Mouse (Mus musculus) myocyte (in vitro differentiated cells): ENCODE data around the gene Prr15. TPM values are rescaled to one million over a fixed set of nuclear protein-coding genes. Genes with fewer than 3 reads are reported as not detected.
A peak's percentile ranks its signal among the peaks of the same experiment; 100 is the strongest.

Experiments used
- H3K27me3 ChIP-seq: one replicate; pipeline ENCODE4 v1.6.1; 2011; ENCODE audit not compliant: control insufficient read depth, insufficient read depth, insufficient read length
- H3K36me3 ChIP-seq: one replicate; pipeline ENCODE4 v1.6.1; 2011; ENCODE audit not compliant: control insufficient read depth, insufficient read depth
- H3K4me2 ChIP-seq: one replicate; pipeline ENCODE4 v1.6.1; 2011; ENCODE audit warnings: low read depth, control low read depth
- H3K4me3 ChIP-seq: one replicate; pipeline ENCODE4 v1.5.1; 2011; ENCODE audit warnings: mild to moderate bottlenecking, control low read depth, moderate library complexity
- H3K79me2 ChIP-seq: one replicate; pipeline ENCODE4 v1.6.1; 2011; ENCODE audit not compliant: control insufficient read depth, insufficient read depth
- H3ac ChIP-seq: one replicate; pipeline ENCODE4 v1.6.1; 2011; ENCODE audit not compliant: control insufficient read depth, insufficient read length
- CEBPB ChIP-seq: IDR thresholded peaks from 2 replicates; pipeline ENCODE4 v1.6.1; 2011; ENCODE audit warnings: mild to moderate bottlenecking, moderate library complexity; ENCODE audit not compliant: poor library complexity, insufficient read depth, severe bottlenecking
- E2F4 ChIP-seq: IDR thresholded peaks from one replicate; pipeline ENCODE4 v1.6.1; 2011; ENCODE audit warnings: mild to moderate bottlenecking, control low read depth, moderate library complexity; ENCODE audit not compliant: insufficient read depth
- MAX ChIP-seq: IDR thresholded peaks from one replicate; pipeline ENCODE4 v1.6.1; 2011; ENCODE audit warnings: low read depth, mild to moderate bottlenecking, control low read depth
- MYOD1 ChIP-seq, 3 experiments: IDR thresholded peaks; one replicate each; pipeline ENCODE4 v1.6.1; 2011; ENCODE audit warnings: control low read depth in 2 of 3, low read depth in 2 of 3, mild to moderate bottlenecking in 2 of 3, moderate library complexity in 1 of 3; ENCODE audit not compliant: insufficient read length in 2 of 3, control insufficient read depth in 1 of 3
- MYOG ChIP-seq, 3 experiments: IDR thresholded peaks; one replicate each; pipeline ENCODE4 v1.6.1; 2011; ENCODE audit warnings: control low read depth in 2 of 3, low read depth in 2 of 3, mild to moderate bottlenecking in 2 of 3; ENCODE audit not compliant: insufficient read length in 2 of 3, control insufficient read depth in 1 of 3, insufficient read depth in 1 of 3
- POLR2A ChIP-seq: IDR thresholded peaks from one replicate; pipeline ENCODE4 v1.6.1; 2011; ENCODE audit warnings: low read depth, mild to moderate bottlenecking, control low read depth, moderate library complexity; ENCODE audit not compliant: insufficient read length
- POLR2AphosphoS2 ChIP-seq: IDR thresholded peaks from one replicate; pipeline ENCODE4 v1.6.1; 2011; ENCODE audit warnings: low read depth, control low read depth; ENCODE audit not compliant: insufficient read length
- REST ChIP-seq: IDR thresholded peaks from one replicate; pipeline ENCODE4 v1.6.1; 2011; ENCODE audit warnings: mild to moderate bottlenecking, control low read depth, moderate library complexity; ENCODE audit not compliant: insufficient read depth, insufficient read length
- SRF ChIP-seq: IDR thresholded peaks from one replicate; pipeline ENCODE4 v1.6.1; 2011; ENCODE audit warnings: low read depth; ENCODE audit not compliant: control insufficient read depth, insufficient read length
- TCF12 ChIP-seq: IDR thresholded peaks from one replicate; pipeline ENCODE4 v1.6.1; 2011; ENCODE audit warnings: mild to moderate bottlenecking, control low read depth; ENCODE audit not compliant: poor library complexity, insufficient read depth, severe bottlenecking
- TCF3 ChIP-seq: IDR thresholded peaks from one replicate; pipeline ENCODE4 v1.6.1; 2011; ENCODE audit warnings: low read depth, control low read depth; ENCODE audit not compliant: insufficient read length
- USF1 ChIP-seq: IDR thresholded peaks from one replicate; pipeline ENCODE4 v1.6.1; 2011; ENCODE audit warnings: low read depth, mild to moderate bottlenecking, control low read depth, moderate library complexity
- polyA plus RNA-seq: library from polyadenylated mRNA; unstranded; fragments of >200 nt; fragmentation: generic; extraction: Trizol; gene quantifications from one replicate; pipeline ENCODE4 v1.2.1, GENCODE M21; 2012; ENCODE audit warnings: missing spikeins

Prr15 gene
- polyA plus RNA-seq, 1 experiment = 0.11 TPM

- no peaks in the 10 kb centered on the region for H3K27me3 ChIP-seq
- H3K4me3 ChIP-seq = no peak overlapping the region
- TF ChIP-seq POLR2AphosphoS2 = no peak
- TF ChIP-seq MYOD1 (IDR thresholded peaks at IDR 0.05; ENCODE audit: control insufficient read depth in 1 of 3, insufficient read length in 2 of 3, low read depth in 2 of 3) = no peak
- no peak for TF ChIP-seq TCF3
- TF ChIP-seq MYOG (IDR thresholded peaks at IDR 0.05; ENCODE audit: control insufficient read depth in 1 of 3, insufficient read depth in 1 of 3, insufficient read length in 2 of 3, low read depth in 2 of 3) = no peak
- no peak overlapping the region for H3ac ChIP-seq
- H3K79me2 ChIP-seq = no peaks in the 10 kb centered on the region
- no peaks in the 10 kb centered on the region for H3K36me3 ChIP-seq
- H3K4me2 ChIP-seq = no peak overlapping the region
Measured at GRCm38 (mm10) chr6:54333116-54333651, 7.5 kb downstream of the Prr15 start.

GRCm38 (mm10) chr6:54333652-54334396 lies 8.2 kb downstream of the Prr15 start:
- TF ChIP-seq TCF3 = no peak
- peak in 1 of 3 experiments; percentile 34 for TF ChIP-seq MYOD1 (IDR thresholded peaks at IDR 0.05; ENCODE audit: control insufficient read depth in 1 of 3, insufficient read length in 2 of 3, low read depth in 2 of 3)
- TF ChIP-seq REST = no peak
- Histone ChIP-seq H3ac (no peak overlapping the region), H3K27me3 (no peaks in the 10 kb centered on the region), H3K4me3 (no peak overlapping the region), H3K4me2 (peak overlapping the region; percentile 4), H3K36me3 (no peaks in the 10 kb centered on the region), H3K79me2 (no peaks in the 10 kb centered on the region)

- no peaks in the 10 kb centered on the region for H3K27me3 ChIP-seq
- H3K4me2 ChIP-seq = peak overlapping the region; percentile 1
- no peaks in the 10 kb centered on the region for H3K79me2 ChIP-seq
- H3K36me3 ChIP-seq = no peaks in the 10 kb centered on the region
- H3K4me3 ChIP-seq = no peak overlapping the region
- H3ac ChIP-seq = no peak overlapping the region
- TF ChIP-seq MYOG (IDR thresholded peaks at IDR 0.05; ENCODE audit: control insufficient read depth in 1 of 3, insufficient read depth in 1 of 3, insufficient read length in 2 of 3, low read depth in 2 of 3) (no peak), USF1 (no peak), TCF12 (no peak), REST (no peak), MYOD1 (IDR thresholded peaks at IDR 0.05; ENCODE audit: control insufficient read depth in 1 of 3, insufficient read length in 2 of 3, low read depth in 2 of 3) (no peak), E2F4 (no peak), CEBPB (no peak)
Measured at GRCm38 (mm10) chr6:54337321-54337720, 11.7 kb downstream of the Prr15 start.

DNA sequence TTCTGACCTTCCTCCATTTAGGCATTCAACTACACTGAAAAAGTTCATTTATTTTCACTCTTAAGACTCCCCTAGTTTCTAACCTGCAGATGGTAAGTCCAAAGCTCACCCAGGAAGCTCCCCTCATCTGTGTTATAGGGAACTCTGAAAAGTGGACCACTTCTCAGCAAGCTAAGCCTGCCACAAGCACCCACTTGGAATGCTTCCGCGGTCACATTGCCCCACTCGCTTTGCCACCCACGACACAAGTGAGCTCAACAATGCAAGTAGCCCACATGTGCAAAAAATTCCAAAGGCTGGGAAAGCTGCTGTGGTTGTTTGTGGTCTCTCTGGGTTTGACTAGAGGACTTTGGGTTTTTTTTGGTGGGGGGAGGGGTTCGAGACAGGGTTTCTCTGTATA lies 15.5 kb downstream of the Prr15 start:
- TF ChIP-seq POLR2A (no peak), SRF (no peak), TCF12 (no peak), E2F4 (no peak), REST (no peak), CEBPB (no peak), TCF3 (no peak), USF1 (no peak), MAX (no peak), MYOG (IDR thresholded peaks at IDR 0.05; ENCODE audit: control insufficient read depth in 1 of 3, insufficient read depth in 1 of 3, insufficient read length in 2 of 3, low read depth in 2 of 3) (no peak), MYOD1 (IDR thresholded peaks at IDR 0.05; ENCODE audit: control insufficient read depth in 1 of 3, insufficient read length in 2 of 3, low read depth in 2 of 3) (no peak), POLR2AphosphoS2 (no peak)
- H3K27me3 ChIP-seq = no peaks in the 10 kb centered on the region
- H3K4me3 ChIP-seq = no peak overlapping the region
- no peaks in the 10 kb centered on the region for H3K36me3 ChIP-seq
- no peak overlapping the region for H3ac ChIP-seq
- no peaks in the 10 kb centered on the region for H3K79me2 ChIP-seq
- no peak overlapping the region for H3K4me2 ChIP-seq

- no peaks in the 10 kb centered on the region for H3K27me3 ChIP-seq
- no peak for TF ChIP-seq MAX
- no peak for TF ChIP-seq E2F4
- TF ChIP-seq MYOD1 (IDR thresholded peaks at IDR 0.05; ENCODE audit: control insufficient read depth in 1 of 3, insufficient read length in 2 of 3, low read depth in 2 of 3) = no peak
- no peak for TF ChIP-seq MYOG (IDR thresholded peaks at IDR 0.05; ENCODE audit: control insufficient read depth in 1 of 3, insufficient read depth in 1 of 3, insufficient read length in 2 of 3, low read depth in 2 of 3)
- TF ChIP-seq CEBPB = no peak
- TF ChIP-seq USF1 = no peak
- TF ChIP-seq REST = no peak
- TF ChIP-seq TCF3 = no peak
- no peak for TF ChIP-seq POLR2A
- no peak for TF ChIP-seq TCF12
- TF ChIP-seq POLR2AphosphoS2 = no peak
- no peak for TF ChIP-seq SRF
- no peak overlapping the region for H3K4me2 ChIP-seq
- no peak overlapping the region for H3ac ChIP-seq
- no peak overlapping the region for H3K4me3 ChIP-seq
- H3K79me2 ChIP-seq = no peaks in the 10 kb centered on the region
- H3K36me3 ChIP-seq = no peaks in the 10 kb centered on the region
Measured at GRCm38 (mm10) chr6:54342223-54342622, 16.6 kb downstream of the Prr15 start.
